Mouse (Mus musculus) cerebellum, postnatal 25 days (tissue): ENCODE data around the gene Tmem182.

Experiments used
- DNase-seq, 2 experiments: peaks; one replicate each; pipeline ENCODE4 v3.0.0; 2021; ENCODE audit warnings: mixed read lengths in 2 of 2

The Tmem182 gene

DNA sequence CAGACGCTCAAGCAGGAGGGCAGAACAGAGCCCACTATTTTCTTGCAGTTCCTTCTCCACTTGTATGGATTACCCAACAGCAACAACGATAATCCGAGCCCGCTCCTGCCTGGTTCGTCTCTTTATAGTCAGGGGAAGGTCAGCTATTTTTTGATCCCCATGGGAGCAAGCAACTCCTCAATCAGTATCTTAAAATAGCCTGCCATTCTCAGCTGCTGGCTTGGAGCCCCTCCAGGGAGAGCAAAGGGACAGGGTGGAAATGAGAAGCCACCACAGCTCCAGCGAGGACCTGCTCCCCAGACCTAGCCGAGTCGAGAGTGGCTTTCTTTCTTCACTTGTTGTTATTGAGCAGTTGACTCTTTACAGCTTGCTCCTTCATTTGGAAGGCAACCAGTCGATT is at the start of gene Tmem182:
Gene Tmem182, plus strand, starts transcription at position 251 of the 400 bp plus-strand sequence.
- DNase-seq = no peak

DNA sequence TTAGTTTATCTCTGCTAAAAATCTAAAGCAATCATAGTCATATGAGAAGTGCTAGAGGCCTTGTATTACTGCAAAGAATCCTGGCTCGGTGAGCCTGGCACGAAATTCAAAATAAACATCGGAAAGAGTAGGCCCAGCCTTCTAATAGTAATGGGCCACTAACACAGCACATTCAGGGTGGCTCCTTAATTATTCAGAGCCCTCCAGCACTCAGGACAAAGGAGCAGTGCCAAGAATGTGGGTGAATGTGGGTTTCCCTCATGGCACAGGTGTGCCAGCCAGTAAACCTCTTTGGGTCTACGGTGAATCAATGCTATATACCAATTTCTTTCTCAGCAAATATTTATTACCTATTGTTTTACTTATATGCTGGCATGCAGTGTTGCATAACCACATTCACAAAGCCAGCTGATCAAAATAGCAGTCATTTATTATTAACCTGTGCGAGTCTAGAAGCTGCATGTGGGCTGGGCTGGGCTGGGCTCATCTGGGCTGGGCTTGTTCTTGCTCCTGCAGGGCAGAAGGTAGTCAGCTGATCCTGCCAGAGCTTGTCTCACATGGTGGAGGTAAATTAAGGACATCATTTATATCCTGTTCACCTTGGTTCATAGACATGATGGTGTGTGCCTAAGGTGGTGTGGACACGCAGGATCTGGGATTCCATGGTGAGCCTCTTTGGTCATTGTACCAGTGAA is 45.5 kb upstream of the Tmem182 start:
- no peak for DNase-seq

DNA sequence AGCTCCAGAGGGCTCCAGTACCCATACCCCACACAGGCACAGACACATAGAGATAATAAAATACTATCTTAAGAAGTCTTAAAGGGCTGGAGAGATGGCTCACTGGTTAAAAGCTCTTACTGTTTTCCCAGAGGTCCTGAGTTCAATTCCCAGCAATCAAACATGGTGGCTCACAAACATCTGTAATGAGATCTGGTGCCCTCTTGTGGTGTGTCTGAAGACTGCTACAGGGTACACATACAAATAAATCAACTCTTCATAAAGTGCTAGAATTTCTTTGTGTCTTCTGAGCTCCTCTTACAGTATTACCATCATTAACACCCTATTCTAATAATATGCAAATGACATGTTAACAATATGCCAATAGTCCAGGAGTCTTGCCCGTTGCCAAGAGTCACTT is 41.4 kb upstream of the Tmem182 start:
- DNase-seq = no peak

DNA sequence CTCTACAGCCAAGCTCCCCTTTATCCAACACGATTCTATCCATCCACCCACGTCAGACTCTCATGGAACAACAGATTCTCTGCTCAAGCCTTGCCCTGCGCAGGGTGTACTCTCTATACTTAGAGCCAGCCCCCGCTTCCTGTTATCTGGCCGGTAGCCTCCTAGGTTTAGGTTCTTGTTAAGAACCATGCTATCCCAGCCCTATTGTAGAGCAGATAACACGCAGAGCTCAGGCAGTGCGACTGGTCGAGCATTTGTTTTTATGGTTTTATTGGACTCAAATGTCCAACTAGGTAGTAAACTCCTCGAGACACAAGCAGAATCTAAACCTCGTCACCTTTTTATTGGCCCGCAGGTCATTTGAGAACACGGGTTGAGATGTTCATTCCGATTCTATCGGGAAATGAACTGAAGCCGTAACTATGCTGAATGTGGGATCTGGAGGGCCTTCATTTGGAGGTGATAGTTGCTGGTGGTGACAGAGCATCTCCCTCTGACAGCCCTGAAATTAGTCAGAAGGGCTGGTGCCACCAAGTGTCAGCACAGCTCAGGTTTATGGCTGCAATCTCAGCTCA is 40.6 kb upstream of the Tmem182 start:
- DNase-seq = no peak

DNA sequence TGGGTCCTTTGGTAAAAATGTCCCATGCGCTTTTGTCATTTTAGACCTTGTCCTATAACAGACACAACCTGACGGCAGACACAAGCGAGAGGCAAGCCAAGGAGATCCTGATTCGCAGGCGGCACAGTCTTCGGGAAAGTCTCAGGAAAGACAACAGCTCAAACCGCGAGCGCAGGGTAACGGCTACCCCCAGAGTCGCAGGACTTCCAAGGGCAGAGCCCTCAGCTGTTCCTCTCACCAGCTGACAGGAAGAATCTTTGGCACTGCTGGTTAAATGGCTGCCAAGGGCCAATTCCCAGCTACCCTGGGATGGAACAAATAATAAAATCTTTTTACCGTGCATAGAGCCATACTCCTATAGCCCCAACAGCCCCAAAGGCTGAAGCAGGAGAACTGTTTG is 39.9 kb upstream of the Tmem182 start:
- no peak for DNase-seq

DNA sequence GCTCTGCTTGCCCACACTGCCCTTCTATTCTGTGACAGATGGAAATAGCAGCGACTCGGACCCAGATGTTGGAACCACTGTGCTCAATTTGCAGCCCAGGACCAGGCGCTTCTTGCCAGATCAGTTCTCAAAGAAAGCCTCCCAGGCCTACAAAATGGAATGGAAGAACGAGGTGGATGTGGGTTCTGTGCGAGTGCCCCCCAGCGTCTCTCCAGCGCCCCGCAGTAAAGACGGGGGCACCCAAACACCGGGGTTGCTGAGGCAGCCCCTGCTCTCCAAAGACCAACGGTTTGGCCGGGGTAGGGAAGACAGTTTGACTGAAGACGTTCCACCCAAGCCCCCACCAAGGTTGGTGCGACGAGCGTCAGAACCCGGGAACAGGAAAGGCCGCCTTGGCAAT is 37.8 kb upstream of the Tmem182 start:
- no peak for DNase-seq

DNA sequence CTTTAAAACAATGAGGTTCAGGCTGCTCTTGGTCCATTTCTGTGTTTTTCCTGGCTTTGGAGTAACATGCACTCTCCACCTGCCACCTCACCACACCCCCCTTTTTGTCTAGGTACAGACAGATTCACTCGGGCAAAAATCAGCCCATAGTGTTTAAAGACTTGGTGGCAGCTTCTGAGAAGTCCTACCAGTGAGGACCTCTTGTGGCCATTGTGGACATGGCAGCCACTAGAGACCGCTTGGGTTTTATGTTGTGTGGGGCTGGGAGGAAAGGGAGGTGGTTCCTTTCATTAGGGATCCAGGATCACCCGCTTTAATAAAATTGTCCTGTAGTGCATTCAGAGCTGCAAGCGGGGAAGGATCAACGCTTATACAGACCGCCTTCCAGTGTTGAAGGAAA is 36.8 kb upstream of the Tmem182 start:
- peak; percentile 25 to 52 for DNase-seq

DNA sequence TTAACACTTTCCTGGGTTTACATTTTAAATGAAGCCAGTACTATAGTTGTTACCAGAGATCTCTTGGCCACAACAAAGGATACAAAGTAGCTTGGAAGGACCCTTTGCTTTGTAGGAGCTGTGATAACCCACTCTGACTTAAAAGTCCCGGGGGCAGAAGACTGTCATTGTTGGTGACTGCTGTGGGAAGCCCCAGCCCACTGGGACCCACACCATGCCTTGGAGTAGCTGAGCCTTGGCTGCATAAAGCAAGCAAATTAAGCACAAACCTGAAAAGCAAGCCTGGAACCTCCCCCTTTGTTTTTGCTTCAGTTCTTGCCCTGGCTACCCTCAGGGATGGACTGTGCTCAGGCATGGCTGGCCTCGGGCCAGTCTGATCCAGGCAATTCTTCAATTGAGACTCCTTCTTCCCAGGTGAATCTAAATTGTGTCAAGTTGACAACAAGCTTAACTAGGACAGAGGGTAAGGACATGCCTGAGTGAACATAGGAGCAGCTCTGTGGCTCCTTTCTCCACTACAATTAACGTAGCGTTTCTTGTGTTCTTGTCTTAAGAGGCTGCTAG is 36.0 kb upstream of the Tmem182 start:
- peak in 1 of 2 experiments; percentile 24 for DNase-seq

DNA sequence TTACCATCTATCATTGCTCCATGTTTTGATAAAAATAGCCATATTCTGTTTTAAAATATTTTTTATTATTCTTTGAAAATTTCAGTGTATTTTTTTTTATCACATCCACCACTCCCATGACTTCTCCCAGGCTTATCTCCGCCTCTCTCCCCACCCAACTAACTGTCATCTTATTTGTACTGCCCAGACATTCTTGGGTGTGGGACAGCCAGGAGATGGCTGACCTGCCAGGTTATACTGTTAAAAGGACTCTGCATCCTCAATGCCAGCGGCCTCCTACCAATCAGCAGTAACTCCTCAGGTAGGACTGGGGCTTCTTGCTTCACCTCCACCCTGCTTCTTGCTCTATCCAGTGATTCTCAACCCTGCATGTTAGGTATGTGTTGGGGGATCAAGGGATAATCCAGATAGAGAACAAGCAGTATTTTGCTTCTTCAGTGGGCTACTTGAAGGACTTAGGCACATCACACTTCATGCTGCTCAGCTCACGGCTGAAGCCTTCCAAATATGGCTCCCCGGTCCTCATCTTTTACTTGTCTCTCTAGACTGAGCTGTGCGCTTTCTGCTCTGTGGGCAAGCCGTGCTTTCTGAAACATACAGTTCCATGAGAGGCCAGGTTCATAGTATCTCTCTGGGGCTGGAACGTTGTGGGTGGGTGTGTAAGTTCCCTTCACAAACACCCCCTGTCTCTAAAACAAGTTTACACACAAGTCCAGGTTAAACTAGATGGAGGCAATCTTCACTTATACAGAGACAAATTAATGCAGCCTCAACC is 34.0 kb upstream of the Tmem182 start:
- DNase-seq = no peak

DNA sequence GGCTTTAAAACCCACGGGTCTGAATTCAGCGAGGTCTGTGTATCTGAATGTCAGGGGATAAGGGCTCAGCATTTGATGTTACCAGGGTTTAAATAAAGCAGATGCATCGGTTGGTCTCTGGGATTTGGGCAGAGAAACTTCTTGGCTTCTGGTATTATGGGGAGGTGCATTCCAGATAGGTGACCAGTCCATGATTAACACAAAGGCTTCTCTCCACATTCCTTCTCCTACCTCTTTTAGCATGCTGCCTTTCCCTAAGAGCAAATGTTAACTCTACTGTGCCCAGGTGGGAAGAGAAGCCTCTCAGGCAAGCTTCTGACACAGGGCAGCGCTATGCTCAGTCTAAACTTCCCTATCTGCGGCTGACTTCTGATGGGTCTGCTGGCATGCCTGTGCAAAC is 32.2 kb upstream of the Tmem182 start:
- DNase-seq = no peak

DNA sequence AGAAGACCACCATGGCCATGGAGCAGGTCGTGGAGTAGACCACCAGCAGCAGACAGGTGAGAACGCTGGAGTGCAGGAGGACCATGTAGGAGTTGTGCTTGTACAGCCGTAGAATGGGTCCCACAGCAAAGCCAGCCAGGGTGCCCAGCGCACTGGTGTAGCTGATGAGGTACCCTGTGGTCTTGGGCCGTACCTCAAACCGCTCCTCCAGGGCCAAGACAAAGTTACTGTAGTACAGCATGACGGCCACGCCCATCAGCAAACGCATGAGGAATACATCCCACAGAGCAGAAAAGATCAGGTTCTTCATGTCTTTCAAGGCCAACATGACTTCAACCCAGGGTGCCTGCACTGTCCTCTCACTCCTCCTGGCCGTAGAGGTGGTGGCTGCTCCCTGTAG is 31.4 kb upstream of the Tmem182 start:
- DNase-seq = no peak

DNA sequence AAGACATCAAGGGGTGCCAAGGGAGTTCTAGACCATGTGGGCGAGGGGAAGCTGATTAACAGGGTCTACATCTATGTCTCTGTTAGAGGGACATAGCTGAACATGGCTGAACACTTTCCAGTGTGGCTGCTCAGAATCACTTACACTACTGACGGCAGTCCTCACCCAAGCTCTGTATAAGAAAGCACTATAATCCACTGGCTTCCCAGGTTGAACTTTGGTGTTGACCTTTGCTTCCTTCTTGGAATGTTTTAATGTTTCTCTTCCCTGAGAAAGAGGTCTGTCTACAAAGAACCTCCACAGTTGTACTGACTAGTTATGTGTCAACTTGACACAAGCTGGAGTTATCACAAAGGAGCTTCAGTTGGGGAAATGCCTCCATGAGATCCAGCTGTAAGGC is 29.3 kb upstream of the Tmem182 start:
- DNase-seq = no peak

DNA sequence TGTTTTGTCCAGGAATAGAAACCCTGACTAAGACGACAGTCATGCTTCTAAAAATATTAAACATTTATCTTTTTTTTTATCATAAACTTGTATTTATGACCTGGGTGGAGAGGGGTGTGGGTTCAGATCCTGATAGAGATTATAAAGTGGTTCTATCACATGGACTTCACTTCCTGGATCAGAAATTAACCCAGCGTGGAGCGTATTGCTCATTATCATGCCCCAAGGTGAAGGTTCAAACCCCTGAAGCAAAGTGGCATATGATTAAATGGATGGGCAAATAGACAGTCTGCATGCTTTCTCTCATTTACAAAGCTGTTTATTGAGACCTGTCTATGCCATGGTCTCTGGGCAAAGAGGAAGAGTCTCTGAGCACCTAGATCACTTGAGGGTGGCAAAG is 28.6 kb upstream of the Tmem182 start:
- no peak for DNase-seq

DNA sequence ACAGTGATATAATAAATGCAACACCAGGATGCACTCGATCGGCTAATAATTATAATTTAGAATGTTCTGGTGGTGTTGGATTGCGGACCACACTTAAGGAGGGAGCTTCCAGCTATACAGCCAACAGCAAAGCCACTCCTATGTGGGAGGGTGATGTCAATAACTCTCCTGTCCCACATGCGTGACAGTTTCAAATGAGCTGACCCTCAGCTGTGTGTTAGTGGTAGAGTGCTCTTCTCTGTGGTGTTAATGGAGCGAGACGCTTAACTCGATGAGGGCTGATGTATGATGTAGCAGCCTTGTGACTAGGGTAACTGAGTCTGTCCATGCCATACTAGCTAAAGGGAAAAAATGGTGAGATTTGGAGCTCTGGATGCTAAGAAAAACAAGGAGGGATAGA is 22.0 kb upstream of the Tmem182 start:
- no peak for DNase-seq

DNA sequence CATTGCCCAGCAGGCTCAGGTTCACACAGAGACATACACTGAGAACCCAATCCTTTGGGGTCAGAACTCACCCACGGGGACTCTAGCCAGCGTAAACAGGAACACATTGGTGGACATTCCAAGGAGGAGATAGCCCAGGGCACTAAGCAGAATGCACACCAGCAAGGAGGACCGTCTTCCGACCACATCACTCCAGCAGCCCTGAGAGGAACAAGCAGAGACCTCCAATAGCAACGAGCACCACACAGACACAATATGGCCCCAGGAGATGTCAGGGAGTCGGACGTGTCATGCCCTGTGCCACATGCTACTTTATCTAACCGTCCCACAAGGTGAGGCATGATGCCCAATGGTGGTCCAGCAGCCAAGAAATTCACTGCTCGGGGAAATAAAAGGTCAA is 21.1 kb upstream of the Tmem182 start:
- no peak for DNase-seq

DNA sequence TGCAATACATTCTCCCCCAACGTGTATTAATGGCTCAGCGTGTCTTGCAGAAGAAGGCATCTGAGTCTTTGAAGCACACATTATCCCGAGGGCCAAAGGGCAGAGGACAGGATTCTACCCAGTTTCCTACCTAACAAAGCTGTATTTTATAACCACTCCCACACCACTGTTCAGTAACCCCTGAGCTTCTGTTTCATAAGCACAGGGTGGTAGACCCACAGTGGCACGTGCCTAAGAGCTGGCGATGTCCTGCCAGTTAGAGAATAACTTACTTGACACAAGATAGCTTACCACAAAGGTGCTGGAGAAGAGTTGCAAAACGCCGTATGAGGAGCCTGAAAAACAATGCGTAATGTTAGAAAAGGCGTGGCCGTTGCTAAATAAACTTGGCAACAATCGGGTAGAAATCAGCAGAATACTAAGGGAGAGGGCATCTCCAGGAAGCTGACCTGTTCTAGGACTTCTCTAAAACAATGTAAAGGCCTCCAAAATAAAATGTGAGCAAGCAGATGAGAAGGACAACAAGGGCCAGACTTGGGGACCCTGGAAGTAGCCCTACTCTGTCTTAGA is 19.4 kb upstream of the Tmem182 start:
- no peak for DNase-seq

DNA sequence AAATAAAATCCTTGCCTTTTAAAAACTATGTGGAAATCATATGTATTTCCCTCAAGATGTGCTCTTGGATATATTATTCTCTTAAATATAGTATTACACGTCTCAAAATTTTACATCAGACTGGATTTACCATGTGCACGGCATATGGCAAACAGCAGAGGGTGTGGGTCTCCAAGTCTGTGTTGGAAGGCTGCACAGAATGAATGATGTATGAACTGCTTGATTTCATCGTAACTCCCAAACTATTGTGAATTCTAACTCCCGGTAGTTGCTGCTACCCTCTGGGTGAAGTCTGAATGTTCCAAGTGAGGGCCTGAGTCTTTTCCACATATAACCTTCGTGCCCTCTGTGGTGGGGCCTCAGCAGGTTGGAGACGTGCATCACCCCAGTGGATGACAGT is 16.4 kb upstream of the Tmem182 start:
- no peak for DNase-seq

DNA sequence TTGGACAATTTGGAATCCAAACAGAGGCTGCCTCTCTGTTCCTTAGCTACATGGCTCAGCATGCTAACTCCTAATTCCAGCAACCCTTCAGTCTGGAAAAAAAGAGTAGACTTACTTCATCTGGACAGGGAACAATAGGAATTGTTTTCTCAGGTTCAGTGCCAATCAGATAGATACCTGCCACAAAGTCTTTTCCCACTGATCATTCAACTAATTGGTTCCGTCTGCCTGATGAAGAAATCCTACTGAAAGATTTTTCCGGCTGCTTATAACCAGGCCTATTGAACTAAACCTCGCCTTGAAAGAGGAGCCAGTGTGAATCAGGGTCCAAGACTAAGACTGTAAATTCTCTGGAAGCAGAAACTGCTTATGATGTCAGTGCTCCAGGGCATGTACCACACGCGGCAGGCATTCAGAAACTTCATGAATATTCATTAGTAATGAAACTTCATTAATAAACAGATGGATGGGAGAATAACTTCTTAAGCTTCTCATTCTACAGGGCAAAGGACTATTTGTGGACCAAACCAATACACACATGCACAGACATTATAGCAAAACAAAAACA is 15.7 kb upstream of the Tmem182 start:
- DNase-seq = no peak

DNA sequence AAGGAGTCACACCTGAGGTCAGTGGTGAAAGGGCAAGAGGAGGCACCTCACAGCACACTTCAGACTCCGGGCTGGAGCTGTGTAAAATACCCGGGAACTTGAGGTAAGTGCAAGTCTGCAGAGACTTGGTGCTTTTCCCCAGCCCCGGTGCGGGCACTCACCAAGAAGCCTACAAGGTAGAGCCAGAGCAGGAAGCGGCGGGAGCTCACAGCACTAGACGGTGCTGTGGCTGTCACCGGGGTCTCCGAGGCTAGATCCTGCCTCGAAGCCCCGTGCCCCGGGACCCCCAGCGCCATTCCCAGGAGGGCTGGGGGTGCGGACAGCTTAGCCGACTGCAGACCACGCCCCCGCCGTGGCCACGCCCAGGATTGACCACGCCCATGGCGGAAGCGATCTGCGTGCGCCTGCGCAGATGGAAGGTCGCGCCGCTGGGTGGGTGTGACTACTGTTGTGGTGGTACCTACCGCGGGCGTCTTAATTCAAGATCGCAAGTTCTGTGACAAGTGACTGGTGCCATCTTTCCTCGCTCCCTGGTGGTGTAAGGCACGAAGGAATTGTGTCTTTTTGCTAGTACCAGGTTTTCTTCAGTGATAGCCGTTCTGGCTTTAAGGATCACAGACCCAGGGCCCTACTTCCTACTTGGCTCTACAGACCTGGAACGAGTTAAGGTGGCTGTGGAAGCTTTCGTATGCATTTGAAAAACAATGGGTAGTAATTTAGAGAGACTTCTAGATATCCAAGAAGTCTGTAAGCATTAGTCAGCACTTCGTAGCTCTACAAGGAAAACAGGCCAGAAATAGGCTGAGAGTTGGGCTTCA is 14.9 kb upstream of the Tmem182 start, which contains the start of gene Mfsd9:
Gene Mfsd9, minus strand, starts transcription at position 364 of the 818 bp plus-strand sequence.
- DNase-seq = peak; percentile 81 to 89

DNA sequence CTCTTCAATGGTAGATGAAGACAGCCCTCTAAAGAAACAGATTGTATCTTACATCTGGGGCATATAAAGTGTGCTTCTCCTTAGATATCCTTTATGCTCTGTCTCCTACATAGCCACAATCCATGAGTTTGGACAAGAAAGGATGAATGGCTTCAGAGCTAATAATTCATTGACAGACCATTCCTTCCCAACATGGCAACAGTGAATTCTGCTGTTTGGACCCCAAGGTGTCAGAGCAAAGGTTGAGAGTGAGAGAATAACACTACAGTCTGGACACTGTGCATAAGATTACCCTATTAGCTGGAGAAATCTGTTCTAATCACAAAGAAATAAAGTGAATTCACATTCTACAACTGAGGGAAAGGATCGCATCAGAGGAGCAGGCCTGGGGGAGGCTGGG is 9.9 kb upstream of the Tmem182 start:
- DNase-seq = no peak

DNA sequence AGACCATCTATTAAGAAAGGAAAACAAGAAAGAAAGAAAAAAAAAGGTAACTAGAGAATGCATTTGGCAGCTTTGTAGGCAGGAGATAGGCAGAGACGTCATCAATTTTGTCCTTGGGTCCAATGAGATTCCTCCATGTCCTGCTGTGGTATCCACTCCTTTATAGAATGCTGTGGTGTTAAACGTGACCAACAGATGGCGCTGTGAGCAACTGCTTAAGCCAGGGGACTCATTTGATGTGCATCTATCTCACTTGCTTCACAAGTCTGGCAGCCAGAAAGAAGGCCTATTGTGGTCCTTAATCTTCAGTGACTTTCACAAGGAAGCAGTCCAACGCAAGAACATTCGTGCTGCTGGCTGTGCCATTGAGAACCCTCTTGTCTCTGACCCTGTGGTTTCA is 8.1 kb upstream of the Tmem182 start:
- peak; percentile 20 to 64 for DNase-seq

DNA sequence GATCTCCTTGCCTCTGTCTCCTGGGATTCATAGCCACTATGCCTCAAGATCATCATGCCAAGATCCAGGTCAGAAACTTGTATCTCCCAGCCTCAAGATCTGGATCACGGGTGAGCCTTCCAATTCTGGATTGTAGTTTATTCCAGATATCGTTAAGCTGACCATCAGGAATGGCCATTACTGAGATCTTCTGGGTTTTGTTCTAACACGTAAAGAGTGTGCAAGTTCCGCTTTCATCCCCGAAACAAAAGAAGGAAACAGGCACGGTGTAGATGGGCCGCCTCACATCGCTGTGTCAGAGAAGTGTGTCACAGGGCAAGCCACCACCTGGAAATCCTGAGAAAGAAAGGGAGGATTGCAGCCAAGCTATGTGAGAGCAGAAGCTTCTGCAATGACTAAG is 6.3 kb upstream of the Tmem182 start:
- no peak for DNase-seq
